Mouse (Mus musculus) T-helper 17 cell (primary cell): Measurements from ENCODE around the gene Kcnip4.

Source experiments
- in situ Hi-C, 2 experiments: fragments of 300-600 bp; cut with MboI, MseI; formaldehyde crosslinking; loops; 1 replicate in 1 of 2; 2 replicates in 1 of 2; pipeline ENCODE4 v1.15.1; 2025; ENCODE audit warnings: high pct_unique_total_duplicates in 2 of 2

Kcnip4 gene

DNA sequence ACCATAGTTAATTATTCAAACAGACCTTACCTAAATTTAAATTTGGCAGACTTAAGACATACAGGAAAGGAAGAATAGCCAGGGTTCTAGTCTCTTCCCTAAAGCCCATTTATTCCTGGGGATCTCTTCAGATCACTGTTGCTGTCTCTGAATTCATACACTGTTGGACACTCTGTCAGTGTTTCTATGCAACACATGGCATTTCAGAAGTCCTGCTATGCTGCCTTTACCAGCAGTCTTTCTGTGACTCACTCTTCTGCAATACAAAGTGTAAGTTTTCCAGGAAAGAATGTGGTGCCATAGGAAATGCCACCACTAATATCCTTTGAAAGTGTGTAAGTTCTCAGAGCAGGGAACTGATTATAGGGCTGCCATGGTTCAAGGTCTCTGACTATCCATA is 936.7 kb downstream of the Kcnip4 start:
- in situ Hi-C loops: no loop called here

DNA sequence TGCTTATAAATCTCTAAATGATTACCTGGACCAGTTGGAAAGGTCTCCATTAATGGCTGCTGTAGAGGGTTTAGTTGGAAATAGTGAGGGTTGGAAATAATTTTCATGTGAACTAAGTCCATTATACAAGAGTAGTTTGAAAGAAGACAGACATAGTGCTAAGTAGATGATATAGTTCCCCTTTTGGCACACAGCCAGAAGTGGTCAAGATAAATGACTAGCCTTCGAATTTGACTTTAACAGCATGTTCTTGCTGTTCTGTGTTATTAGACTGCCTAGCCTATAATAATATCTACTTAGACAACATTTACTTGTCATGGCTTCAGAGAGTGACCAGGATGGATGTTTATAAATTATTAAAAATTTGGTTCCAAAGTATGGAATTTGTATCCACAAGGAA is 941.3 kb downstream of the Kcnip4 start:
- in situ Hi-C loops: no loop called here

DNA sequence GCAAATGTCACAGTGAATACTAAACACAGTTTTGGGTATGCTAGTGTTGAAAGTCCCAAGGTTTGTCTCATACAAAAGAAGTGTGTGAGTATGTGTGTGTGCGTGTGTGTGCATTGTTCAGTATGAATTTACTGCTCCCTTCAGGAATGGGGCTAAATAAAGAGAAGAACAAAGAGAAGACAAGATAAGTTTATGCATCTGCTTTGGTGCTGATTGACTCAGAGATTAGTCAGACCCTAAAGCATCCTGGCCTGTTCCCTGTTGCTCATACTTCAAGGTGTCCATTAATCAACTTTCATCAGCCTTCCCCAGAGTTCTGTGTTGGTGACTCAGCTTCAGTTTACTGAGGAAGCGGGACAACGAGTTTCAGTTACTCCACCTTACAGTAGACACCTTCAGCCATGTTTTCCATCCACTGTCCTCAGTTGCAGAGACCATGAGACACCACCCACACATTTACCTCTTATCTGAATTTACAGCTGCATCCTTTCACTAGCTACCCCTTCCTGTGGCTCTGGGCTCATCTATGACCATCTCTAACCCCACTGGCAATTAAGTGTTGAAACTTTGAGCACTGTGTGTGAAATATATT is 960.6 kb downstream of the Kcnip4 start:
- in situ Hi-C loops: no loop called here

DNA sequence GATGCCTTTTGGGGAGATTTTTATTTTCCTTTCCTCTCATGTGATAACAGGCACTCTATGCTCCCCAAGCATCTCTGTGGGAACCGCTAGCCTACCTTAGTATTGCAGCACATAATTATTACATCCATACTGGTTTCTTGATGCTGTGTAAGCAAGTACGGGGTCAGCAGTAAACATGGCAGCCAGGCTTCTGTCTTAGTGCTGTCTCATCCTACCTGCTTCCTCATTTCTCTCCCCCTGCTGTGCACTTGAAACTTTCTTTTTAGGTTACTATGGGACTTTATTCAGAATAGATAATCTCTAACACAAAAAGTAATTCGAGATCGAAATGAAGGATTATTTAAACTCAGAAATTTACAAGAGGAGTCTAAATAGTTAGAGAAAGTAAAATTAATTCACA is 973.0 kb downstream of the Kcnip4 start:
- in situ Hi-C loops: no loop called here

DNA sequence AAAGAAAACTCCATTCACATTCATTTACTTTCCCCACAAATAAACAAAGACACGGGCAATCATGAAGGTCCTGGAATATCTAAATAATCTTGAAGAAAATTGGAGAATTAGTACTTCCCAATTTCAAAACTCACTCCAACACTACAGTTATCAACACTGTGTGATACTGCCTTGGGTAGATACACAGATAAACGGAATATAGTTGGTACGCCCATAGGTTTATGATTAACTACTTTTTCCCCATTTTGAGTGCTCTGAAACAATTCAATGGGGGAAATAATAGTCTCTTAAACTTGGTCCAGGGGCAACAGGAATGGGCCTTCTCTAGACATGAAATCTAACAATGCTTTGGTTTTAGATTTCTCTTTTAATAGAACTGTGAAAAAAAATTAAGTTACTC is 978.9 kb downstream of the Kcnip4 start:
- in situ Hi-C loops: no loop called here

DNA sequence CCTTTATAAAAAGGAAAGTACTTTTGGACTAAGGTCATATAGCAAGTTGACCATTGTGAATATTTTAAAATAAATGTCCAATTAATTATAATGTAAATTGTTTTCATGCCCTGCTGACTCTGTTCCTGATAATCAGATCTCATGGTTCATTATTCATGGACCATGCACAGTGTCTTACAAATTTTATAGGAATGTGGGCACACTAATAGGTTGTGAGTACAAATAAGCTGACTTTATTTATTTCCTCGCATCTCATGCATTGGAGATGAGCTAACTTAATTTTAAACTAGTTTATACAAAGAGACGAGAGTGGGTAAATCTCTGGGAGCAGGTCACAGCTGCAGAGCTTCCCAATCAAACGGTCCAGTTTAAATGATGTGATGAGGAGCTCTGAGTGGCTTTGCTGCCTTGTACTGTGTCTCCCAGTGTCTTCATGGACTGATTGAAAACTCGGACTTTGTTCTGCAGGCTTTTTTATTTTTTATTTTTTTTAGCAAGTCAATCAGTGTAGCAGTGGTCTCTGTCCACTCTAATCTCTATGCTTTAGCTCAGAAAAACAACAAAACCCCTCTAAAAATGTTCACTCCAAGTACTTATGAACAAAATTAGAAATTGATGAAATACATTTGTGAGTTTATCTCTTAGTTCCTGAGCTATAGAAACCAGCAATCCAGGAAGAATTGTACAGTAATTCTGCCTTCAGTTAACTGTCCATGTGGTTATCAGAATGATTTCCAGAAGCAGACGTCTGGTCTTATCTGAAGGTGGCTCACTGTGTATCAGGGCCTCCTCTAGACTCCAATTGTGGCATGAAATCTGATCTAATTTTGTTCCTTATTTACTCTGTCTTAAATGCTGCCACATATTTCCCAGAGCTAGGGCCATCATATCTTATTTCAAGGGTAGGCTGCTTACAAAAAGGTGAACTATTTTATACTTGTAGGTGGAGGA is 979.6 kb downstream of the Kcnip4 start:
- in situ Hi-C loops: no loop called here

DNA sequence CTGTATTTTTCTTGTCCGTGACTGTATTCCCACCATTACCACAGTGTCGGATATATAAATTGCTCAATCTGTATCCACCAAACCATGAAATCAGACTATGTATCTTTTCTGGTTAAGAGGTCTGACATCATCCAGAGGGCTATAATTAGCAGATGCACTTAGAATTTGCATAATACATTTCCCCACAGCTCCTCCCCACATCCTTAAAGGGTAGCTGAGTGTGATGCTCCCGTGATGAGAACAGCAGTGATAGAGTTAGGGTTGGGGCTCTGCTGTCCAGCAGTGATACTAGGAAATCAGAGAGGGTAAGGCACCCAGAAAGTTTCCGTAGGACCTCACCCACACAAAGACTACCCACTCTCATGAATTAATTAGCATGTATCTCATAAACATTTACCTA is 1006.7 kb downstream of the Kcnip4 start:
- in situ Hi-C loops: no loop called here

DNA sequence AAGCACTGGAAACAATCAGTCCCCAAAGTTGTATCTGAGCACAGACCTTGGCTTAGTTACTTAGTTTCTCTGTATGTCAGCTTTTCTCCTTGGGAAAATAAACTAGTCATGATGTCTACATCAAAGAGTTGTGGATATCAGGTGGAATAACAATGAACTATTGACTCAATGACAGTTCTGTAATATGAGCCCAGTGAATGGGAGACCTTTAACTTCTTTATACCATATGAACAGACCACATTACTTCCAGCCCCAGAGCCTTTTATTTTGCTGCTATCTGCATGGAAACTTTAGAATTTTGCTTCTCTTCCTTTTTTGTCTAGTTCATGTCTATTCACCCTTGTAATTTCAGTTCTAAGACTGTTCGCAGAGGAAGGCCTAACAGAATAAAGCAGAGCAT is 1011.4 kb downstream of the Kcnip4 start:
- in situ Hi-C loops: no loop called here

DNA sequence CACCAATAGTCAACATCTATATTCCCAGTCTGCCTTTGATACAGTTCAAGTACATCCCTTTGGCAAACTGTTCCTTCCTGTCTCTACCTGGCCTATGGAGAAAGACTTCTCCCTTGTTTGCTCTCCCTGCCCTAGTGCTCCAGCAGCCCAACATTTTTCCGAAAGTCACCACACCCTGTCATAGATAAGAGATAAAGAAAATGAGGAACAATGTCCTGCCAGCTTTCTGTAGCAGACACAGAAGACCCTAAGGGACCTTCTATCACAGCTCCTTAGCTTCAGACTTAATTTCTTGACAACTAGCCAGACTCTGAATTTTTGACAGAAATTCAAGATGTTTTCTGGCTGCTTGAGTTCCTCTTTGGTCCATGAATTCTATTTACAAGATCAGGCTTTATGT is 1013.4 kb downstream of the Kcnip4 start:
- in situ Hi-C loops: no loop called here

DNA sequence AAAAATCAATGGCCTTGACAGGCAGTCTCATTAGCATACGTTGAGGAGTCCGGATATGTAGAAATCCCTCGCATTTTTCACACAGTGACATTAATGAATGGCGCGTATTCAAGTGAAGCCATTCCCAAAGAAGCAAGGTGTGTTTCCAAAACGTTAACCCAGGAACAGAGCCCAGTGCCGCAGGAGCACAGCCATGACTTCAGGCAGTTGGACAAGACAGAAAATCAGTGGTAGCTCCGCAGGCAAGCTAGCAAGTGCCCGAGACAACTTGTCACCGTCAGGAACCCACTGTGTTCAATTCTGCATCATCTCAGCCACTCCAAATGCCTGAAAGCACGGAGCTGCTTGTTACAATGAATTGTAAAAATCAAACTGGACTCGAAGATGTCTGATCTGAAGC is 1014.5 kb downstream of the Kcnip4 start:
- in situ Hi-C loops: no loop called here

DNA sequence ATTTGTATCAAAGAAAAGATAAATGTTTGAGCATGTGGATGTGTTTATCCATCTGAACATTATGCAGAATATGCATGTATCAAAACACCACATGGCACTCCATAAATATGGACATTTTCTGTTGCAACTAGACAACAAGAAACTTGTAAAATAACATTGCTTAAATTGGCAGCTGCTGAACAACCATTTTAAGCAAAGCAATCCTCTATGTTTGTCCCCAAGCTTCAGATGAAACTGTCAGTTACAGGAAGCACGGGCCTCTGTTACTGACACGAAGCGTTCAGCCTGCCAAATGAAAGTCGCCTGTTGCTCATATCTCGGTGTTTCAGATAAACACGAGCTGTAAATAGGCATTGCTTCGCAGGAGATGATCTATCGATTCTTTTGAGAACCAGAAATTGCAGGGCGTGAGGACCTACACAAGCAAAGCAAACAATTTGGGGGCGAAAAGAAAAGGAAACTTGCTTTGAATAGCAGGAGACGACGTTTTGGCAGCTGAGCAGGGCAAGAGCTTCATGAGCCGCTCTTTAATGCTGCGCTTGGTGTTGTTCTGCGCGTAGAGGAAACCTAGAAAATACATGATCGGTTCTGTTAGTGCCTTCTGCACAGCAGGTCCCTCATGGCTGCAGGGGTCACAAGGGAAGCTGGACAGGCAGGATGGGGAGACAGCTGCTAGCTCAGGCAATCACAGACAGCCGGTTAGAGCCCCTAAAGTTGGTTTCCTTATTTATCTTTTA is 1015.3 kb downstream of the Kcnip4 start:
- in situ Hi-C loops: no loop called here

DNA sequence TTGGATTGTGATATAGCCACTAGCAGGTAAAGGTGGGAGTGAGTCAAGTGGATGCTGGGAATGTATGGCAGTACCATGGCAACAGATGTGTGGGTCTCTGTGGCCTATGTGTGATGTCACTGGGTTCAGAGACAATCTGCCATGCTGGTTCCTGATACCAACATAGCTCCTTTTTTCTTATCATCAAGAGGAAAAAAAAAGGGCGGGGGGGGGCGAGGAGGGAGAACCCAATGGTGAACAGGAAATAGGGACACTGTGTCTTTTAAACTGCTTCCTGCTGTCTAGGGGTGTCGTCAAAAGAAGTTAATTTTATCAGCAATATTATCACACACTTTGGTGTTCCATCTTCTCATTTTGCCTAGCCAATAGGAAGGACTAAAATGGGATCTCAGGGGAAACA is 1021.6 kb downstream of the Kcnip4 start:
- in situ Hi-C loops: no loop called here

DNA sequence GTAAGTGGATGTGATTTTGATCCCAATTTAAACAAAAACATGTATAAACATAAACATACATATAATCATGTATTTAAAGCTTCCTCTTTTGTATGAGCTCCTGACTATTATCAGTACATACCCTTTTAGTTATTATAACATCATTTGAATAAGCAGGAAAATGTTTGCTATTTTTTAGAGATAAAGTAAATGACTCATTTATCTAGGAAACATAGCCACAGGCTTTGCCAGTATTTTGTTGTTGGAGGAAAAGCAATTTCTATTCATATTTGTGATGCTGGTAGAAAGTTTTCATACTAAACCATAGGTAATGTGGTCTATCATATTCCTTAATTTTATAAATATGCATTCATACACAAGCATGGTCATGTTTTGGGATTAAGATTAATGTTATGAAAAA is 1022.3 kb downstream of the Kcnip4 start:
- in situ Hi-C loops: no loop called here

DNA sequence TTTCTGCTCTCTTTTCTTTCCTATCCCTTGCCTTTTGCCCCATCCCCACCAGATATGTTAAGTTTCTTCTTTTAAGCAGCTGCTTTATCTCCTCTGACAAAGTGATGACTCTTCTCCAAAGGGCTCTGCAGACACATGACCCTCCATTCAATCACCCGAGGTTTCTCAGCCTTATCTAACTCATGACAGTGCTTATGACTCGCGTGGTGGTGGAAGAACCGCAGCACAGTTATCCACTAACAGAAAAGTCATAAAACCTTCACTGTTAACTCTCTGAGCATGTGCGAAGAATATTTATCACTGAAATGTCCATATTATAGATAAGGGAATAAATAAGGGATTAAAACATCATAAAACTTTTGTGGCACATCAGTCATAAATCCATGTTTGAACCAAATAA is 1024.5 kb downstream of the Kcnip4 start:
- in situ Hi-C loops: no loop called here

DNA sequence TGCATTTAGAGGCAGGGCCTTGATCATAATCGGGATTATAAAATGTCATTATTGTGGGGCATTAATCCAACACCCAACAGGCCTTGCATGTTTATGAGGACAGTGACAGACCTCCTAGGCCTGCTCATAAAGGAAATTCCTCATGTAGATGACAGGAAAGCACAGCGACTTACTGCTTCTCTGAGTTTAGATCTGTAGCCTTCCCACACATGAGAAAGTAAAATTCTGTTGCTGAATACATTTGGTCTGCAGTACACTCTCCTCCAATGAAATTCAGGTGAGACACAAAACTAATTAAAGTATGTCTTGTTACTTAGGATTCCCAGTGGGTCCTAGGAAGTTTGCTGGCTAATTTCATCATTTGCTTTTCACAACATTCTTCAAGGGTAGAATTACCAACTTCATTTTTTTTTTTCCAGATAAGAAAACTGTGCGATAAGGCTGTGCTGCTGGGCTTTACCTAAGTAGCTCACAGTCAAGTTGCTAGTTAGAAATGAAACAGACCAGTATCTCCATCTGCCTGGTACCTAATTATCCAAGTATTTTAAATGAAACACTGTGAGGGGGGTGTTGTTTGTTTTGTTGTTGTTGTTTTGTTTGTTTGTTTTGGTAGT is 1033.7 kb downstream of the Kcnip4 start:
- in situ Hi-C loops: no loop called here

DNA sequence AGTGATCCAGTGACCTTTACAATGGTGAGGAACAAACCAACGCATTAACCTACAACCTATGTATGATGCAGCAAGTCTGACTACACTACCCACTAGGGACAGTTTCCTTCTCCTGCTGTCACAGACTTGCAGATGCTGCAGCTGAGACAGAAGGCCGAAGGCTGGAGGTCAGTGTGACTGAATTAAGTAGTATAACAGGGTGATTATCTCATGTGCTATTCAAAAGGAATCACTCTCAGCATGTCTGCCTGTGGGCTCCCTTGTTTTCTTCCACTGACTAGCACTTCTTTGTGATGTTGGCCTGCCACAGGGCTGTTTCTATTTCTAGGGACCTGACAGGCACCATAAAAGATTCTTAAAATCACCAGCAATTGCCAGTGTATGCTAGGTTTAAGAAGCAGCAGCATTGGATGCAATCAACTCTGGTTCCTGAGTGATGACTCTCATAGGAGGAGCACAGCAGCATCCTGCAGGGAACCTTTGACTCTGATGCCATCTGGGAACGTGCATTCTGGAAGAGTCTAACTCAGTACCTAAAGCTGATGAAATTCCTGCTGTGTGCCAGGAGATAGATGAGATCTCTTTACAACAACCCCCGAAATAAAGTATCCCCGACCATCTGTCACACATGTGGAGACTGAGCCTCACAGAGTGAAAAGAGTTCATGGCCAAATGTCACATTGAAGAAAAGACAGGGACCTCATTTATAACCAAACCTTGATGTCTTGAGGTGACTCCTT is 1035.0 kb downstream of the Kcnip4 start:
- in situ Hi-C loops: no loop called here

DNA sequence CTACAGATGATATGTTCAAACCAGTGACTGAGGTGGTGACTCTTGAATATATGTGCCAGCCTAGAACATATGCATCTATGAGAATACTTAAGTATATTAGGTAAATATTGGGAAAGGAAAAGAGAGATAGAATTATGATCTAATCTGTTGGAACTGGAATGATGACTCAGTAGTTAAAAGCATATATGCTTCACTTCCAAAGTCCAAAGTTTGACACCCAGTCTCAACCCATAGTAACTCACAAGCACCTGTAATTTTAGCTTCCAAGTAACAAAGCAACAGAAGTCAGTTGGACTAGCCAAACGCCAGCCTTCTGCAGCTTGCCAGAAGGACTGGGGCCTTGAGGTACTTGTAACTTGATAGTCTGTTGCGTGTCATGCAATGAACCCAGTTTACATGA is 1041.6 kb downstream of the Kcnip4 start:
- in situ Hi-C loops: no loop called here

DNA sequence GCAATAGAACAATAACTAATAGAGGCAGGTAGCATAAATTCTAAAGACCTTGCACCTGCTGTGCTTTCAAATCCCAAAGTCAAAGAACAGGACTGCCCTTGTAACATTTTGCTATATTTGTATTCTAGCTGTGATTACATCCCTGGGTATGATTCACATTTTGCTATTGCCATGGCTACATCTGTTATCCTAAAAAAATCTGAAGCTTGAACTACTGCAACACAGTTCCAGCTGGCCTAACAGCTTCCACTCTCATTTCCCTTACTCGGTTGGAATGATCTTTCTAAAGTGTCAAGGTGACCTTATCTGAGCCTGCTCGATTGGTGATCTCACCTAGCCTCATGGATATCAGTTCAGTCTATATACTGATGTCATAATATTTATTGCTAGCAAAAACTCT is 1064.5 kb downstream of the Kcnip4 start:
- in situ Hi-C loops: no loop called here

DNA sequence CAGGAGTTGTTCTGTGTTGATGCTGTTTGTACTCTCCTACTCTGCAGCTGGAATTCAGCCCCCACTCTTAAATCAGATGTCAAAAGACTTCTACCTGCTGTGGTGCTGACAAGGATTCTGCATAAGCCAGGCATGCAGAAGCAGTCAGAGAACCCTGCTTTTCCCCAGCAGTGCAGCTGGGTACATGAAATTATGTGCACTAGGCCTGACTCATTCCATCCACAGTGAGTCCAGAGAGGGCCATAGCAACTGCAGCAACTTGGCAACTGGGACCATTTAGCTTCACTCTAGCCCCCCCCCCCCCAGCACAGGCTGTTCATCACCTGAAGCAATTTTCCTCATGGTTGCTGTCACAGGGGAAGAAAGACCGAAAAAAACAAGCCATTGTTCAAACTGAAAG is 1075.8 kb downstream of the Kcnip4 start:
- in situ Hi-C loops: no loop called here

DNA sequence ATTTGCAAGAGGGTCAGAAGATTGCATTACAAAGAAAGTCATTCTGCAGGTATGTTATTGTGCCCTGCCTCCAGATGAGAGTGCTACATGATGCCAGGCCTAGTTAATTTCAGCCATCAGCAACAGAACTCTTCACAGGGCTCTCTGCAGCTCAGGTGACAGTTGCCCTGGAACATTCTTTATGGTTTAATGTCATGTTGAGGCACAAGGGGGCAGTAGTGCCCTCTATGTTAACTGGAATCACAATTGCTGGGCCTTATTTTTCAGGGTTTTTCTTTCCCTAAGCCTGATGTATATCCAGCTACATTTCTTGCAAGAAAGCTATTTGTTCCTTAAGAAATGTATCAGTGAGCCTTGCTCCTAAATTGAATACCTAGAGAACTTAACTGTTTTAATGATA is 1094.2 kb downstream of the Kcnip4 start:
- in situ Hi-C loops: no loop called here

DNA sequence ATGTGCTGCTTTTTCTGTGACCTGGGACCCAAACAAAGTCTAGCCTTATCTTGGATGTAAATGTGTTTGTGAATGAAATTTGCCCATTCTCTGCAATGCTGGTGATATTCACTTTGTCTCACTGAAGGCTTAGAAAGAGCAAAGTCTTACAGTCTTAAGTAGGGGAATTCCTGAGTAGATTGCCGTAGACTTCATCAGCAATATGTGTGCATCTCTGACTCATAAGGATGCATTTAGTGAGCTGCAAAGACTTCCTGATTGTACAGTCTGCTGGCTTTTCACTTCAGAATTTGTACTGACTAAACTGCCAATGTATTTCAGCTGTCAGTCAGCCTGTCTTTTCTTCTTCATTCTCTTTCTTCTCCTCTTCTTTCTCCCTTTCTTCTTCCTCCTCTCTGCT is 1102.8 kb downstream of the Kcnip4 start:
- in situ Hi-C loops: no loop called here
